Mouse (Mus musculus) common myeloid progenitor, adult 5-6 weeks (primary cell): ENCODE data around the gene Atp1a1. TPM values are rescaled to one million over a fixed set of nuclear protein-coding genes. Genes with fewer than 3 reads are reported as not detected.

Experiments used
- ATAC-seq: replicated peaks from 2 replicates; pipeline ENCODE4 v1.8.0; 2016; ENCODE audit warnings: low read depth, mild to moderate bottlenecking, moderate TSS enrichment, inconsistent platforms; ENCODE audit not compliant: poor library complexity, severe bottlenecking
- total RNA-seq: library from RNA; stranded (forward); fragments of 200-1000, 187-1606 nt; gene quantifications from 2 replicates; pipeline ENCODE4 v1.2.3, GENCODE M21; 2017

The Atp1a1 gene
- 120 and 133 TPM in 2 replicates for total RNA-seq

- peak; percentile 87 for ATAC-seq
Measured at GRCm38 (mm10) chr3:101604550-101605223, at the start of gene Atp1a1. Gene Atp1a1, minus strand, starts transcription at chr3:101604684.

GRCm38 (mm10) chr3:101653446-101653845, 49.0 kb upstream of the Atp1a1 start:
- ATAC-seq = no peak

GRCm38 (mm10) chr3:101652967-101653366, 48.5 kb upstream of the Atp1a1 start:
- ATAC-seq = no peak

- peak; percentile 40; the same call in 1 of the 2 replicates for ATAC-seq
Measured at GRCm38 (mm10) chr3:101650328-101650727, 45.8 kb upstream of the Atp1a1 start.

GRCm38 (mm10) chr3:101649271-101649670, 44.8 kb upstream of the Atp1a1 start:
- ATAC-seq = no peak

- ATAC-seq = peak; percentile 88
Measured at GRCm38 (mm10) chr3:101648096-101648793, 43.8 kb upstream of the Atp1a1 start.

GRCm38 (mm10) chr3:101646806-101647205, 42.3 kb upstream of the Atp1a1 start:
- no peak for ATAC-seq

GRCm38 (mm10) chr3:101645569-101646106, 41.2 kb upstream of the Atp1a1 start:
- ATAC-seq = no peak

GRCm38 (mm10) chr3:101644062-101644802, 39.7 kb upstream of the Atp1a1 start:
- peak; percentile 42 for ATAC-seq

- peak; percentile 27; the same call in 1 of the 2 replicates for ATAC-seq
Measured at GRCm38 (mm10) chr3:101643264-101643663, 38.8 kb upstream of the Atp1a1 start.

GRCm38 (mm10) chr3:101638223-101638622, 33.7 kb upstream of the Atp1a1 start:
- ATAC-seq = no peak

GRCm38 (mm10) chr3:101636510-101636909, 32.0 kb upstream of the Atp1a1 start:
- ATAC-seq = no peak

- no peak for ATAC-seq
Measured at GRCm38 (mm10) chr3:101636086-101636485, 31.6 kb upstream of the Atp1a1 start.

GRCm38 (mm10) chr3:101634141-101634900, 29.8 kb upstream of the Atp1a1 start:
- ATAC-seq = no peak

GRCm38 (mm10) chr3:101628255-101628654, 23.8 kb upstream of the Atp1a1 start:
- no peak for ATAC-seq

GRCm38 (mm10) chr3:101624287-101624686, 19.8 kb upstream of the Atp1a1 start:
- ATAC-seq = no peak

- no peak for ATAC-seq
Measured at GRCm38 (mm10) chr3:101619017-101619416, 14.5 kb upstream of the Atp1a1 start.

- ATAC-seq = no peak
Measured at GRCm38 (mm10) chr3:101618505-101618904, 14.0 kb upstream of the Atp1a1 start.

- no peak for ATAC-seq
Measured at GRCm38 (mm10) chr3:101617451-101617850, 13.0 kb upstream of the Atp1a1 start.

GRCm38 (mm10) chr3:101617007-101617406, 12.5 kb upstream of the Atp1a1 start:
- no peak for ATAC-seq
